Mouse (Mus musculus): ENCODE data around the gene Itih5.

- TF ChIP-seq POLR2A (IDR thresholded peaks at IDR 0.05; ENCODE audit: control insufficient read depth, low read depth, low read length) (no peak), CTCF (IDR thresholded peaks at IDR 0.05; ENCODE audit: control insufficient read depth, insufficient read depth, insufficient replicate concordance, low read depth, low read length) (no peak)
Observed at GRCm38 (mm10) chr2:10301391-10301790, 148.0 kb downstream of the Itih5 start.

Measured in testis, adult 2 months (tissue).